Mouse (Mus musculus): Measurements from ENCODE around the gene Cc2d1a.

- TF ChIP-seq CTCF (IDR thresholded peaks at IDR 0.05; ENCODE audit: borderline replicate concordance, insufficient read depth, low read length): no peak
- no peak for TF ChIP-seq POLR2A (IDR thresholded peaks at IDR 0.05; ENCODE audit: low read depth, low read length)
These were observed 44.1 kb downstream of the Cc2d1a start for GRCm38 (mm10) chr8:84103601-84104000.

Data from embryonic fibroblast, embryonic 13.5 days (primary cell).